Mouse (Mus musculus): ENCODE measurements around the gene Cks1b. TPM values are rescaled to one million over a fixed set of nuclear protein-coding genes. Genes with fewer than 3 reads are reported as not detected.

Gene Cks1b
- polyA plus RNA-seq (2016; fragmentation: Nextera tagmentation; extraction: Ambion mirVana), result 480 and 499 TPM in 2 replicates

DNA sequence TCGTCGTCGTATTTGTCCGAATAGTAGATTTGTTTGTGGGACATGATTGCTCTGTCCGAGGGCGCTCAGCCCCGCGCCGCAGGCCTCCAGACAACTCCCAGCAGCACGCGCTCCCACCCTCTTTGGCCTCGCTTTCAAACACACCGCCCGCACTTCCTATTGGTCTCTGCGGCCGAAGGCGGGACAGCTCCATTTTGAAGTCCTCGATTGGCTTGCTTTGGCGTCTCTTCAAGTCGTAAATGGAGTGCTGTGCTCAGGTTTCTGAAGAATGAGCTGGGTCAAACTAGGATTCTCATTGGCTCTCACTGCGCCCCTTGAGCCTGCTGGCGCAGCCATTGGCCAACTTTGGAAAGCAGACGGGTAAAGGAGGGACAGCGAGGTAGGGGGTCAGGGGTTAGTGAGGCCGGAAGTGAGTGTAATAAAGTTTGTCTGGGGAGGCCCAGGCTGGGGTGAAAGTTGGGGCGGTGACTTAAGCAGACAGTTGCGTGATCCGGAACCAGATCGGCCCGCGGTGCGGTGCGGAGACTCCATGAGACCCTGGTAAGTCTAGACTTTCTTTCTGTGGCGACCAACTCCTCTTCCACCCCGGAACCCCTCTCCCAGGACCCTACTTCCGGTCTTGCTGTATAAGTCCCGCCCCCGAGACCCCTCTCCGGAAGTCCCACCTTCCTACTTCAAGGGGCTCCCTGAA, at the start of gene Cks1b, which contains the start of gene Shc1:
Gene Cks1b, minus strand, starts transcription at position 214 of the 691 bp plus-strand sequence.
Gene Shc1, plus strand, starts transcription at position 274 of the 691 bp plus-strand sequence.
- ATAC-seq (ENCODE audit: insufficient number of reproducible peaks, insufficient read depth, low FRiP score, low TSS enrichment), result peak; percentile 91
- Histone ChIP-seq H3K4me3 (peak within 1 kb of the TSS; percentile 65), H3K9me3 (no peaks in the 10 kb centered on the region), H3K9ac (peak within 1 kb of the TSS; percentile 72), H3K4me1 (peaks cover 40% of the 10 kb centered on the region), H3K27me3 (no peaks in the 10 kb centered on the region), H3K27ac (peak within 1 kb of the TSS; percentile 97), H3K4me2 (replicated peaks) (peak within 1 kb of the TSS; percentile 87), H3K36me3 (peaks cover 31% of the 10 kb centered on the region)
- WGBS, result under 1% methylated on average over 39 of the region's 39 CpGs

GRCm38 (mm10) chr3:89458965-89459807, 41.0 kb upstream of the Cks1b start:
- Histone ChIP-seq H3K27me3 (no peaks in the 10 kb centered on the region), H3K27ac (peak overlapping the region; percentile 82), H3K36me3 (peaks cover 7% of the 10 kb centered on the region; the same call in 1 of the 2 replicates), H3K4me2 (replicated peaks) (peak overlapping the region; percentile 58), H3K9me3 (no peaks in the 10 kb centered on the region), H3K4me1 (peaks cover 12% of the 10 kb centered on the region), H3K9ac (peak overlapping the region; percentile 75), H3K4me3 (peak overlapping the region; percentile 70)
- peak; percentile 50; the same call in 1 of the 2 replicates for ATAC-seq (ENCODE audit: insufficient number of reproducible peaks, insufficient read depth, low FRiP score, low TSS enrichment)
- 2% methylated on average over 35 of the region's 36 CpGs for WGBS

- peak overlapping the region; percentile 70 for H3K4me3 ChIP-seq
- 49% methylated on average over 13 of the region's 13 CpGs for WGBS
- H3K27me3 ChIP-seq, result no peaks in the 10 kb centered on the region
- peaks cover 12% of the 10 kb centered on the region for H3K4me1 ChIP-seq
- H3K9ac ChIP-seq, result no peak overlapping the region
- no peak for ATAC-seq (ENCODE audit: insufficient number of reproducible peaks, insufficient read depth, low FRiP score, low TSS enrichment)
- peak overlapping the region; percentile 58 for H3K4me2 ChIP-seq (replicated peaks)
- no peaks in the 10 kb centered on the region for H3K9me3 ChIP-seq
- peak overlapping the region; percentile 82; the same call in 1 of the 2 replicates for H3K27ac ChIP-seq
- H3K36me3 ChIP-seq, result peaks cover 7% of the 10 kb centered on the region; the same call in 1 of the 2 replicates
Observed at GRCm38 (mm10) chr3:89458372-89458964, 40.3 kb upstream of the Cks1b start.

DNA sequence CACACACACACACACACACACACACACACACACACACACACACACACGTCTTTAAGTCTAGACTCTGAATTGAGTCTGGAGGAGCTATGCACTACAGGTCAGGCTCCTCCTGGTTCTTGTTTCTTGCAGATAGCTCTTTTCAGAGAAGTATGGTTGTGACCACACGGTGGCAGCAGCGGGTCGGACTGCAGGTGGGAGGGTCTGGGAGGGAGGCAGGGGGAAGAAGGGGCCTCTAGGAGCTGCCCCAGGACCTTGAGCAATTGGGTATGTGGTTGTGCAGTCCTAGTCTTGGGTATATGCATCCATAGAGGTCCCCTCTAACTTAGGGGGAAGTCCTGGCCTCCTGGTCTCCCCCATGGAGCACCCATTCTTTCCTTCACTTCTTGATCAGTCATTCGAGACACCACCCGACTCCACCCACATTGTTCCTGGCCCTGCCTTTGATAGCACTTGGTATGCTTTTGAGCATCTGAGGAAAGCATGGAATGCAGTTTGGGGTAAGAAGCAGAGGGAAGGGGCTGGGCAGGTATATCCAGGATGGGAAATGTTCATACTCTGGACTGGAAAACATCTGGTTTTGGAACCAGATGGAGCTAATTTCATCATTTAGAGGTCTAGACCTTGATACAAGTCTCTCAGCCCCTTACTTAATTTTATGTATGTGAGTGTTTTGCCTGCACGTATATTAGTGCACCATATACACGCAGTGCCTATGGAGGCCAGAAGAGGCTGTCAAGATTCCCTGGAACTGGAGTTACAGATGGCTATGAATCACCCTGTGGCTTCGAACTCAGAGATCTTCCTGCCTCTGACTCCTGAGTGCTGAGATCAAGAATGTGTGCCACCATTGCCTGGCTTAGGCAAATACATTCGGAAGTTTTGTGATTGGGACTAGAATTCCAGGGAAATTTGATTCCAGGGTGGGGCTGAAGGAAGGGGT, 38.8 kb upstream of the Cks1b start:
- peaks cover 13% of the 10 kb centered on the region for H3K4me1 ChIP-seq
- WGBS, result 32% methylated on average over 10 of the region's 10 CpGs
- H3K9ac ChIP-seq, result no peak overlapping the region
- no peaks in the 10 kb centered on the region for H3K9me3 ChIP-seq
- ATAC-seq (ENCODE audit: insufficient number of reproducible peaks, insufficient read depth, low FRiP score, low TSS enrichment), result no peak
- H3K4me3 ChIP-seq, result no peak overlapping the region
- no peak overlapping the region for H3K27ac ChIP-seq
- no peak overlapping the region for H3K4me2 ChIP-seq (replicated peaks)
- H3K27me3 ChIP-seq, result no peaks in the 10 kb centered on the region
- peaks cover 4% of the 10 kb centered on the region; the same call in 1 of the 2 replicates for H3K36me3 ChIP-seq

DNA sequence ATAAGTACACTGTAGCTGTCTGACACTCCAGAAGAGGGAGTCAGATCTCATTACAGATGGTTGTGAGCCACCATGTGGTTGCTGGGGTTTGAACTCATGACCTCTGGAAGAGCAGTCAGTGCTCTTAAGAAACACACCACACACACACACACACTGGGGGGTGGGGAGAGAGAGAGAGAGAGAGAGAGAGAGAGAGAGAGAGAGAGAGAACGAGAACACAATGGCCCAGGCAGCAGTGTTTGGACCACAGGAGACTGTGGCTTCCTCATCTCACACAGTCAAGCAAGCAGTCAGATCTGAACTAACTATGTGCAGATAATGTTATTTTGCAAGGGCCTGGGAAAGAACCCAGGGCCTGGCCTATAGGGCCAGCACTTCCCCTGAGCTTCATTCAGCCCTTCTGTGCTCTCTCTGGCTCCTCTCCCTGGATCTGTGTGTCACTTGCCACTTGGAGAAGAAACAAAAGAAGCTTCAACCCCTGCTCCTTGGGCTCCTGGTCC, 37.7 kb upstream of the Cks1b start:
- Histone ChIP-seq H3K27ac (no peak overlapping the region), H3K9ac (no peak overlapping the region), H3K36me3 (no peaks in the 10 kb centered on the region), H3K27me3 (no peaks in the 10 kb centered on the region), H3K9me3 (no peaks in the 10 kb centered on the region), H3K4me3 (no peak overlapping the region), H3K4me1 (peaks cover 18% of the 10 kb centered on the region), H3K4me2 (replicated peaks) (no peak overlapping the region)
- no peak for ATAC-seq (ENCODE audit: insufficient number of reproducible peaks, insufficient read depth, low FRiP score, low TSS enrichment)
- WGBS, result 88% methylated on average over 1 of the region's 1 CpGs

DNA sequence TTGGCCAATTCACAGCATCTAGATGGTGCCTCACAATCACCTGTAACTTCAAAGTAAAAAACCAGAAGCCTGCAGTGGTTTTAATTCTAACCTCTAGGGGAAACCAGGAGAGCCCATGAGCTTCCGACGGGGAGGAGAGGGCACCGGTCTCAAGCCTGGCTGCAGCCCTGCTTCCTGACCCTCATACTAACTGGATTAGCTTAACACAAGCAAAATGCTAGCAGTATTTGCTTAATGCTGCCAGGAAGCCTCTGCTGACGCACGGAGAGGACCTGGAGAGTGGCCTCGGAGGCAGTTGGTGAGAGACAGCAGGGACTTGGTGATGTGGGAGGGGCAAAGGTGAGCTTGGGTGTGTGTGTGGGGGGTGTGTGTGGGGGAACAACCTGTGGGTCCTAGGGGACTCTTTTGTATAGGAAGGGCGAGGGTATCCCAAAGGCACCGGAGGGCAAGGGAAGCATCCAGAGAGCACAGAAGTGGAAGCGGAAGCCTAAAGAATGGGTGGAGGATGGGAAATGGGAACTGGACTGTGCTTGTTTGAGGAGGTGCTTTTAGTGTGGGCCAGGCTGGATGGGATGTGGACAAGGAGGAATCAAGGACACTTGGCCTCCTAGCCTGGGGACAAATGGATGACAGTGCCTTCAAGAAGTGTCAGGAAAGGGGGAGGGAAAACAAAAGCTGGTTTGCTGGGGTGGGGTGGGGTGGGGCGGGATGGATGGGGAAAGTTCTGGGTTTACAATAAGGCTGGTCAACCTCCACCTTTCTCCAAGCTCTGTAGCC, 36.4 kb upstream of the Cks1b start, which contains the start of gene Pmvk:
Gene Pmvk, plus strand, starts transcription at position 141 of the 777 bp plus-strand sequence.
- ATAC-seq (ENCODE audit: insufficient number of reproducible peaks, insufficient read depth, low FRiP score, low TSS enrichment), result no peak
- H3K27ac ChIP-seq, result no peak within 1 kb of the TSS
- H3K36me3 ChIP-seq, result no peaks in the 10 kb centered on the region
- H3K27me3 ChIP-seq, result no peaks in the 10 kb centered on the region
- no peak within 1 kb of the TSS for H3K4me2 ChIP-seq (replicated peaks)
- no peaks in the 10 kb centered on the region for H3K9me3 ChIP-seq
- no peak within 1 kb of the TSS for H3K9ac ChIP-seq
- H3K4me3 ChIP-seq, result no peak within 1 kb of the TSS
- 62% methylated on average over 10 of the region's 10 CpGs for WGBS
- peaks cover 13% of the 10 kb centered on the region for H3K4me1 ChIP-seq

GRCm38 (mm10) chr3:89451916-89452315, 33.7 kb upstream of the Cks1b start:
- Histone ChIP-seq H3K4me3 (no peak overlapping the region), H3K9me3 (no peaks in the 10 kb centered on the region), H3K9ac (no peak overlapping the region), H3K27me3 (no peaks in the 10 kb centered on the region), H3K27ac (no peak overlapping the region), H3K4me2 (replicated peaks) (no peak overlapping the region), H3K4me1 (0 out of 2 replicates have a peak, but pooled peaks cover 7% of the 10 kb centered on the region), H3K36me3 (peaks cover 5% of the 10 kb centered on the region; the same call in 1 of the 2 replicates)
- WGBS, result 89% methylated on average over 1 of the region's 1 CpGs
- ATAC-seq (ENCODE audit: insufficient number of reproducible peaks, insufficient read depth, low FRiP score, low TSS enrichment), result no peak

DNA sequence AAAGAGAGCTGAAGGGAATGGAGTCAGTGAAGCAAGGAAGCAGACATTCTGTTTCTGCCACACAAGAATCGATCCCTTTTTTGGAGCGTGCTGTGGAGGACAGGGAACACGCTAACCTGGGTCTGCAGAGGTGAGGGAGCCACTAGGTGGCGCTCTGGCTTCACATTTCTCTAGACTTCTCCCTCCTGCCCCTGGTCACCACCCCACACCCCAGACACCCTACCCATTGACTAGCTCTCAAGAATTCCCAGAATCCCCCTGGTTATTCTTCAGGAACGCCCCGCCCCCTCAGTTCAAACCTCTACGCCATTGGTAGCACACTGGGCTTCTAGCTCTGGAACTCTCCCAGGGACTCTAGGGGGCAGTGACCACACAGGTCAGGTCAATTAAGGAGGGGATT, 31.4 kb upstream of the Cks1b start:
- 50% methylated on average over 7 of the region's 7 CpGs for WGBS
- H3K9me3 ChIP-seq, result no peaks in the 10 kb centered on the region
- no peak overlapping the region for H3K9ac ChIP-seq
- peaks cover 20% of the 10 kb centered on the region for H3K36me3 ChIP-seq
- 0 out of 2 replicates have a peak, but pooled peaks cover 7% of the 10 kb centered on the region for H3K4me1 ChIP-seq
- H3K4me2 ChIP-seq (replicated peaks), result no peak overlapping the region
- H3K27ac ChIP-seq, result no peak overlapping the region
- H3K4me3 ChIP-seq, result no peak overlapping the region
- no peaks in the 10 kb centered on the region for H3K27me3 ChIP-seq
- ATAC-seq (ENCODE audit: insufficient number of reproducible peaks, insufficient read depth, low FRiP score, low TSS enrichment), result no peak

GRCm38 (mm10) chr3:89448720-89449537, 30.7 kb upstream of the Cks1b start:
- Histone ChIP-seq H3K4me1 (0 out of 2 replicates have a peak, but pooled peaks cover 7% of the 10 kb centered on the region), H3K4me3 (no peak overlapping the region), H3K9ac (no peak overlapping the region), H3K27me3 (no peaks in the 10 kb centered on the region), H3K27ac (no peak overlapping the region), H3K9me3 (no peaks in the 10 kb centered on the region), H3K4me2 (replicated peaks) (no peak overlapping the region), H3K36me3 (peaks cover 23% of the 10 kb centered on the region)
- 68% methylated on average over 13 of the region's 13 CpGs for WGBS
- no peak for ATAC-seq (ENCODE audit: insufficient number of reproducible peaks, insufficient read depth, low FRiP score, low TSS enrichment)

Data from embryonic facial prominence, embryonic 12.5 days (tissue).